Mouse (Mus musculus) testis, adult 2 months (tissue): ENCODE data around the gene Sfswap. TPM values are rescaled to one million over a fixed set of nuclear protein-coding genes. Genes with fewer than 3 reads are reported as not detected.
"Not testable (repeated sequence)": the region's sequence is repeated elsewhere in the genome, so short reads cannot be mapped to it uniquely, and the experiment has no call there.

Experiments
- H3K27ac ChIP-seq: fragments of 200-500 bp; 2 replicates; pipeline ENCODE4 v1.5.1; 2012; ENCODE audit warnings: low read depth, low read length; ENCODE audit not compliant: control insufficient read depth, insufficient read depth
- H3K27me3 ChIP-seq: fragments of 200-500 bp; 2 replicates; pipeline ENCODE4 v1.6.1; 2012; ENCODE audit warnings: mild to moderate bottlenecking, low read length, moderate library complexity; ENCODE audit not compliant: control insufficient read depth, insufficient read depth
- H3K36me3 ChIP-seq: fragments of 200-500 bp; 2 replicates; pipeline ENCODE4 v1.6.1; 2012; ENCODE audit warnings: mild to moderate bottlenecking, low read length; ENCODE audit not compliant: control insufficient read depth, insufficient read depth
- H3K4me1 ChIP-seq: fragments of 200-500 bp; 2 replicates; pipeline ENCODE4 v1.6.1; 2012; ENCODE audit warnings: low read length; ENCODE audit not compliant: control insufficient read depth, insufficient read depth
- H3K4me3 ChIP-seq: fragments of 200-500 bp; 2 replicates; pipeline ENCODE4 v1.5.1; 2012; ENCODE audit warnings: low read depth, mild to moderate bottlenecking, low read length, moderate library complexity, mixed read lengths; ENCODE audit not compliant: control insufficient read depth
- CTCF ChIP-seq: fragments of 200-500 bp; IDR thresholded peaks from 2 replicates; pipeline ENCODE4 v1.5.1; 2012; ENCODE audit warnings: low read depth, mild to moderate bottlenecking, inconsistent platforms, low read length, moderate library complexity; ENCODE audit not compliant: control insufficient read depth, insufficient read depth, insufficient replicate concordance
- POLR2A ChIP-seq: fragments of 200-500 bp; IDR thresholded peaks from 2 replicates; pipeline ENCODE4 v1.6.1; 2012; ENCODE audit warnings: low read depth, mild to moderate bottlenecking, inconsistent platforms, low read length, moderate library complexity; ENCODE audit not compliant: control insufficient read depth
- polyA plus RNA-seq: library from polyadenylated mRNA; depleted of rRNA; stranded (reverse); fragments of >200 nt; gene quantifications from 2 replicates; pipeline ENCODE4 v1.2.3, GENCODE M21; 2012; rRNA removed

The Sfswap gene
- polyA plus RNA-seq, 1 experiment: 34.1 TPM

DNA sequence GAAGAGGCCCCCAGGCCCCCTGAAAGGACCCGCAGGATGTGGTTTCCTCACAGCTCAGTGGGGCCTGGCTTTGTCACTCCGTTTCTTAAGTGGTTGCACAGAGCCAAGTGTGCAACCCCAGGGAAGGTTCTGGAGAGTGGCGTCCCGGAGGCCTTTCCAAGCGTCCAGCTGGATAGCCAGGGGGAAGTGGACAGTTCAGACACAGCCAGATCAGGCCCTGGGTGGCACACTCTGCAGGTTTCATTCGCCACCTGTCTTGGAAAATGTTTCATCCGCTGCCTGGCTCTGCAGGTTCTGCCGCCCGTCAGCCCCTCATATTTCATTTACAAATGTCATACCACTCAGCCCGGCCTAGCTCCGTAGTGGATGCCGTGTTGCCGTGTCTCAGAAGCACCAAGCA lies 85.5 kb downstream of the Sfswap start:
- H3K27me3 ChIP-seq: no peaks in the 10 kb centered on the region

GRCm38 (mm10) chr5:129590915-129591314 lies 89.9 kb downstream of the Sfswap start:
- H3K4me1 ChIP-seq: peaks cover 5% of the 10 kb centered on the region
- TF ChIP-seq CTCF: no peak
- H3K27ac ChIP-seq: no peak overlapping the region
- no peaks in the 10 kb centered on the region for H3K27me3 ChIP-seq
- no peak overlapping the region for H3K4me3 ChIP-seq
- no peaks in the 10 kb centered on the region for H3K36me3 ChIP-seq

More for the DNA sequence above, 85.5 kb downstream of the Sfswap start:
- H3K4me3 ChIP-seq: no peak overlapping the region
- H3K27ac ChIP-seq: no peak overlapping the region
- peaks cover 17% of the 10 kb centered on the region for H3K4me1 ChIP-seq
- H3K36me3 ChIP-seq: no peaks in the 10 kb centered on the region
- TF ChIP-seq POLR2A (no peak), CTCF (no peak)

GRCm38 (mm10) chr5:129594116-129595114 lies 93.4 kb downstream of the Sfswap start:
- H3K4me1 ChIP-seq: peaks cover 4% of the 10 kb centered on the region; the same call in 1 of the 2 replicates
- H3K27me3 ChIP-seq: no peaks in the 10 kb centered on the region
- no peak overlapping the region for H3K27ac ChIP-seq
- TF ChIP-seq CTCF (peak; percentile 99), POLR2A (no peak)
- no peak overlapping the region for H3K4me3 ChIP-seq
- no peaks in the 10 kb centered on the region for H3K36me3 ChIP-seq

DNA sequence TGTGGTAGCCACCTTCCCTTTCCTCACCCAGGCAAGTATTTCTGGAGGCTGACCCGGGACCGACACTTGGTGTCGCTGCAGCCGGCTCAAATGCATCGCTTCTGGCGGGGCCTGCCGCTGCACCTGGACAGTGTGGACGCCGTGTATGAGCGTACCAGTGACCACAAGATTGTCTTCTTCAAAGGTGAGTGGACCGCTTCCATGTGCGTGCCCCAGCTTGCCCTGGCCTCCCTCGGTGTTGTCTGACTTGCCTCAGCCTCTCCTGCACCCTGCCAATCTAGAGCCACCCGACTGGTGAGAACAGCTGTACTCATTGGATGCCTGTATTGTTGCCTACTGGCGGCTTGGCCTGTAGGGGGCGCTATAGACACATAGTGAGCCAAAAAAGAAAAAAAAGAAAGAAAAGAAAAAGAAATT lies 101.1 kb downstream of the Sfswap start:
- TF ChIP-seq CTCF: peak; percentile 57; the same call in 1 of the 2 replicates
- no peak for TF ChIP-seq POLR2A
- Histone ChIP-seq H3K4me3 (no peak overlapping the region), H3K27me3 (no peaks in the 10 kb centered on the region), H3K4me1 (no peaks in the 10 kb centered on the region), H3K36me3 (no peaks in the 10 kb centered on the region), H3K27ac (no peak overlapping the region)

DNA sequence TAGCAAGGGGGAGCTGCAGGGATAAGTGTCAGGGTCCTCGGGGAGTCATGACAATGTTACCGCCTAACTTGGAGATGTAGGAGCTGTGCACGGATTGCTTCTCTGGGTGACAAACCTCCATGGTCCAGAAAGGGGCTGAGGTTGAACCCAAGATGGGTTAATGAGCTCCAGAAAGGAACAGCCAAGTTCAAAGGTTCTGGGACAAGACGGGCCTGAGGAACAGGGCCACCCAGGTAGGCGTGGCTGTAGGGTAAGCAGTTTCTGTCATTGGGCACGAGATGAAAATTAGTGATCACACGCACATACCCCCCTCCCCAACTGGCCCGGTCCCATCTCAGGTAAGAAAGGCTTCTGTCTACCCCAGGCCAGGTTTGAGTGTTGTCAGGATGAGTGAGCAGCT lies 106.5 kb downstream of the Sfswap start:
- Histone ChIP-seq H3K4me1 (no peaks in the 10 kb centered on the region), H3K27ac (no peak overlapping the region), H3K36me3 (no peaks in the 10 kb centered on the region), H3K4me3 (no peak overlapping the region), H3K27me3 (no peaks in the 10 kb centered on the region)
- no peak for TF ChIP-seq POLR2A
- TF ChIP-seq CTCF: no peak

GRCm38 (mm10) chr5:129611060-129611459 lies 110.0 kb downstream of the Sfswap start:
- H3K27me3 ChIP-seq: no peaks in the 10 kb centered on the region
- H3K4me3 ChIP-seq: no peak overlapping the region
- no peaks in the 10 kb centered on the region for H3K36me3 ChIP-seq
- H3K4me1 ChIP-seq: no peaks in the 10 kb centered on the region
- TF ChIP-seq POLR2A: no peak
- peak; percentile 52; the same call in 1 of the 2 replicates for TF ChIP-seq CTCF
- H3K27ac ChIP-seq: no peak overlapping the region

DNA sequence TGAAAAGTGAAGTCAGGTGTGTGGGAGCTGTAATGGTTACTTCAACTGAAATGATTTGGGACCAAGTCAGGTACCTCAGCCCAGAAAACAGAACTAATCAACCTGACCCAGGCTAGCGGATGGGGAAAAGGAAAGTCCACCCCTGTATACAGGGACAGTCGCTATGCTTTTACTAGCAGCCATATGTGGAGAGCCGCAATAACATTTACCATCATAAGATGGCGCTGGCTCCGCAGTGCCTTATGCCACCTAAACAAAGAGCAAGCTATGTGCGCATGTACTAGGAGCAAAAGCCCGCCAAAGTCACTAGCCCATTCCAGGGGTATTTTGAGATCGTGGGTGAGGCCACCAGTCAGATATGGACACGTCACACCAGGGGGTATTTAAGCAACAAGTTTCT lies 119.6 kb downstream of the Sfswap start:
- H3K4me3 ChIP-seq, H3K27me3 ChIP-seq, H3K4me1 ChIP-seq, H3K27ac ChIP-seq, H3K36me3 ChIP-seq: not testable (repeated sequence)

Other genes with a start within 250 kb of the Sfswap start
- gene Mmp17, start 82.9 kb downstream of the Sfswap start, polyA plus RNA-seq: 0.93 and 1.2 TPM in 2 replicates
- 0.94 and 1.3 TPM in 2 replicates for gene Zfp11, start 168.9 kb downstream of the Sfswap start, polyA plus RNA-seq
- gene Sept14, start 207.3 kb downstream of the Sfswap start, polyA plus RNA-seq: 5.7 and 10.6 TPM in 2 replicates
- 44.4 and 62.7 TPM in 2 replicates for gene Mrps17, start 214.3 kb downstream of the Sfswap start, polyA plus RNA-seq
- gene Nipsnap2, start 223.8 kb downstream of the Sfswap start, polyA plus RNA-seq: 14.8 and 15.6 TPM in 2 replicates